ENCODE assay signal across 7 mouse cellular contexts in the genomic region with DNA sequence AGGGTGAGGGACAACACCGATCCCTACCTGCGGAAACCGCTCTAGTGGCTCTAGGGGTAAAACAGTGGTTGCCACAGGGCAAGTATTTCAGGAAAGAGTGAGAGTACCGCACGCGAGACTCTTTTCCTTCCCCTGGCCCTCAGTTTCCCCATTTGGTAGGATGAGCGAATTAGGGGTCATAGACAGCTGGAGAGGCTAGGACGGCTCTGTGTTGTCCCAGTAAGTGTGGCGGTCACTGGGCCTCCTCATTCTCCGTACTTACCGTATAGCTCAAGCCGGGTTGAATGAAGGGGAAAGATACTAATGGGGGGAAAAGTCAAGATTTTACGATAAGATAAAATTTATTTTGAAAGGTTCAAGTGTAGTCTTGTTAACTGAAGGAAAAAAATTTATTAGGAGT. TPM values are rescaled to one million over a fixed set of nuclear protein-coding genes. Genes with fewer than 3 reads are reported as not detected.
DNase-seq lines count a peak whose midpoint lies in the region; ATAC-seq lines count a peak whose summit lies in the region.

No protein-coding gene starts in this region.

- no peaks in the 10 kb centered on the region for H3K36me3 ChIP-seq in neural tube, embryonic 11.5 days (ENCODE audit: control insufficient read depth, insufficient read depth, low read length)
- no peaks in the 10 kb centered on the region for H3K36me3 ChIP-seq in forebrain, embryonic 13.5 days (ENCODE audit: poor library complexity, severe bottlenecking)
- H3K36me3 ChIP-seq in liver, embryonic 13.5 days: no peaks in the 10 kb centered on the region
- H3K36me3 ChIP-seq in stomach, embryonic 16.5 days (ENCODE audit: control insufficient read depth, insufficient read depth, low read length): no peaks in the 10 kb centered on the region

- no peak overlapping the region for H3K27ac ChIP-seq in neural tube, embryonic 11.5 days (ENCODE audit: low read depth, low read length)
- H3K27ac ChIP-seq in forebrain, embryonic 13.5 days: no peak overlapping the region
- H3K27ac ChIP-seq in liver, embryonic 13.5 days: peak overlapping the region; percentile 61; the same call in 1 of the 2 replicates
- no peak overlapping the region; the same call in 1 of the 2 replicates for H3K27ac ChIP-seq in stomach, embryonic 16.5 days (ENCODE audit: low read length)

- DNase-seq in neural tube, embryonic 11.5 days (ENCODE audit: low spot score): no peak
- DNase-seq in neural tube, embryonic 10.5 days (ENCODE audit: extremely low spot score, low spot score): no peak
- DNase-seq in liver, embryonic 13.5 days: no peak
- no peak for DNase-seq in right cerebral cortex, adult 2 months (ENCODE audit: low spot score in 2 of 2)

- H3K27me3 ChIP-seq in neural tube, embryonic 11.5 days (ENCODE audit: control insufficient read depth, insufficient read depth, low read length): no peaks in the 10 kb centered on the region
- peaks cover 21% of the 10 kb centered on the region for H3K27me3 ChIP-seq in forebrain, embryonic 13.5 days
- peaks cover 9% of the 10 kb centered on the region; the same call in 1 of the 2 replicates for H3K27me3 ChIP-seq in liver, embryonic 13.5 days
- H3K27me3 ChIP-seq in stomach, embryonic 16.5 days (ENCODE audit: control insufficient read depth, insufficient read depth, low read length): no peaks in the 10 kb centered on the region

- no peaks in the 10 kb centered on the region for H3K9me3 ChIP-seq in neural tube, embryonic 11.5 days (ENCODE audit: control insufficient read depth, low read length)
- H3K9me3 ChIP-seq in forebrain, embryonic 13.5 days (replicated peaks): no peaks in the 10 kb centered on the region
- no peaks in the 10 kb centered on the region for H3K9me3 ChIP-seq in liver, embryonic 13.5 days (replicated peaks)
- no peaks in the 10 kb centered on the region for H3K9me3 ChIP-seq in stomach, embryonic 16.5 days (replicated peaks; ENCODE audit: control insufficient read depth, low read length)

- no peak for ATAC-seq in neural tube, embryonic 11.5 days (ENCODE audit: insufficient read depth, low FRiP score, low TSS enrichment)
- no peak for ATAC-seq in forebrain, embryonic 13.5 days
- peak; percentile 34 for ATAC-seq in liver, embryonic 13.5 days (ENCODE audit: low read depth)
- ATAC-seq in stomach, embryonic 16.5 days (ENCODE audit: insufficient read depth, low FRiP score): peak; percentile 19; the same call in 1 of the 2 replicates
- ATAC-seq in granulocyte monocyte progenitor cell, adult 5-6 weeks (replicated peaks; ENCODE audit: poor library complexity, severe bottlenecking): no peak

- H3K4me2 ChIP-seq in neural tube, embryonic 11.5 days (ENCODE audit: low read depth): peak overlapping the region; percentile 92
- H3K4me2 ChIP-seq in forebrain, embryonic 13.5 days: peak overlapping the region; percentile 93
- peak overlapping the region; percentile 82 for H3K4me2 ChIP-seq in liver, embryonic 13.5 days
- peak overlapping the region; percentile 82 for H3K4me2 ChIP-seq in stomach, embryonic 16.5 days (ENCODE audit: low read depth, low read length)

- H3K4me3 ChIP-seq in neural tube, embryonic 11.5 days (ENCODE audit: low read depth, low read length): peak overlapping the region; percentile 91
- H3K4me3 ChIP-seq in forebrain, embryonic 13.5 days: peak overlapping the region; percentile 91
- peak overlapping the region; percentile 94 for H3K4me3 ChIP-seq in liver, embryonic 13.5 days (replicated peaks)
- peak overlapping the region; percentile 100 for H3K4me3 ChIP-seq in stomach, embryonic 16.5 days (replicated peaks; ENCODE audit: low read length)

- 10% methylated on average over 13 of the region's 13 CpGs for WGBS in neural tube, embryonic 11.5 days
- 7% methylated on average over 13 of the region's 13 CpGs for WGBS in forebrain, embryonic 13.5 days
- 2% methylated on average over 13 of the region's 13 CpGs for WGBS in liver, embryonic 13.5 days (ENCODE audit: insufficient replicate concordance)
- WGBS in stomach, embryonic 16.5 days: 3% methylated on average over 13 of the region's 13 CpGs

- H3K4me1 ChIP-seq in neural tube, embryonic 11.5 days (ENCODE audit: control insufficient read depth, insufficient read depth, low read length): peaks cover 6% of the 10 kb centered on the region
- peaks cover 8% of the 10 kb centered on the region for H3K4me1 ChIP-seq in forebrain, embryonic 13.5 days
- H3K4me1 ChIP-seq in liver, embryonic 13.5 days (replicated peaks): peaks cover 49% of the 10 kb centered on the region
- H3K4me1 ChIP-seq in stomach, embryonic 16.5 days (ENCODE audit: control insufficient read depth, insufficient read depth, low read length): peaks cover 14% of the 10 kb centered on the region

- peak overlapping the region; percentile 91 for H3K9ac ChIP-seq in neural tube, embryonic 11.5 days (ENCODE audit: low read length)
- H3K9ac ChIP-seq in forebrain, embryonic 13.5 days: peak overlapping the region; percentile 91
- peak overlapping the region; percentile 88 for H3K9ac ChIP-seq in liver, embryonic 13.5 days
- H3K9ac ChIP-seq in stomach, embryonic 16.5 days (ENCODE audit: low read length): peak overlapping the region; percentile 95

RNA-seq across cellular contexts. Expression of a gene that starts 0.5 kb away (rescaled TPM):
- polyA plus RNA-seq in neural tube, embryonic 11.5 days (2014; fragmentation: Nextera tagmentation; extraction: Ambion mirVana): 124 and 126 TPM in 2 replicates
- 140 and 146 TPM in 2 replicates for polyA plus RNA-seq in forebrain, embryonic 13.5 days (2015; fragmentation: Nextera tagmentation; extraction: Ambion mirVana)
- polyA plus RNA-seq in liver, embryonic 13.5 days (2015; fragmentation: Nextera tagmentation; extraction: Ambion mirVana): 90.3 and 101 TPM in 2 replicates
- 125 and 126 TPM in 2 replicates for polyA plus RNA-seq in stomach, embryonic 16.5 days (2015; fragmentation: Nextera tagmentation; extraction: Ambion mirVana)
- 61.3 and 80.3 TPM in 2 replicates for total RNA-seq in granulocyte monocyte progenitor cell, adult 5-6 weeks (2014; fragmentation: Nextera tagmentation)
- 73.4 and 74.5 TPM in 2 replicates for total RNA-seq in granulocyte monocyte progenitor cell, adult 5-6 weeks (2017)

RNA-seq across cellular contexts. Expression of a gene that starts 0.5 kb away (rescaled TPM):
- polyA plus RNA-seq in neural tube, embryonic 11.5 days (2014; fragmentation: Nextera tagmentation; extraction: Ambion mirVana): 14.1 and 14.9 TPM in 2 replicates
- 11.0 and 11.7 TPM in 2 replicates for polyA plus RNA-seq in forebrain, embryonic 13.5 days (2015; fragmentation: Nextera tagmentation; extraction: Ambion mirVana)
- 5.8 and 8.4 TPM in 2 replicates for polyA plus RNA-seq in liver, embryonic 13.5 days (2015; fragmentation: Nextera tagmentation; extraction: Ambion mirVana)
- polyA plus RNA-seq in stomach, embryonic 16.5 days (2015; fragmentation: Nextera tagmentation; extraction: Ambion mirVana): 15.9 and 16.5 TPM in 2 replicates
- 19.9 and 25.1 TPM in 2 replicates for total RNA-seq in granulocyte monocyte progenitor cell, adult 5-6 weeks (2014; fragmentation: Nextera tagmentation)
- 7.0 and 7.7 TPM in 2 replicates for total RNA-seq in granulocyte monocyte progenitor cell, adult 5-6 weeks (2017)

Comparison
In these comparisons a context has a peak if more than half of its experiments do, and no peak if none do; other contexts are left out.
1. ATAC-seq: peak in liver, embryonic 13.5 days (single experiment) and stomach, embryonic 16.5 days (single experiment); none in neural tube, embryonic 11.5 days (single experiment), forebrain, embryonic 13.5 days (single experiment) and granulocyte monocyte progenitor cell, adult 5-6 weeks (single experiment).
2. Peak in every context shown above with its lines, with median percentiles within 50 percentile points of each other: H3K4me2 ChIP-seq, H3K4me3 ChIP-seq and H3K9ac ChIP-seq.